Comparison of ENCODE assay signal across 18 mouse cellular contexts in the genomic region with DNA sequence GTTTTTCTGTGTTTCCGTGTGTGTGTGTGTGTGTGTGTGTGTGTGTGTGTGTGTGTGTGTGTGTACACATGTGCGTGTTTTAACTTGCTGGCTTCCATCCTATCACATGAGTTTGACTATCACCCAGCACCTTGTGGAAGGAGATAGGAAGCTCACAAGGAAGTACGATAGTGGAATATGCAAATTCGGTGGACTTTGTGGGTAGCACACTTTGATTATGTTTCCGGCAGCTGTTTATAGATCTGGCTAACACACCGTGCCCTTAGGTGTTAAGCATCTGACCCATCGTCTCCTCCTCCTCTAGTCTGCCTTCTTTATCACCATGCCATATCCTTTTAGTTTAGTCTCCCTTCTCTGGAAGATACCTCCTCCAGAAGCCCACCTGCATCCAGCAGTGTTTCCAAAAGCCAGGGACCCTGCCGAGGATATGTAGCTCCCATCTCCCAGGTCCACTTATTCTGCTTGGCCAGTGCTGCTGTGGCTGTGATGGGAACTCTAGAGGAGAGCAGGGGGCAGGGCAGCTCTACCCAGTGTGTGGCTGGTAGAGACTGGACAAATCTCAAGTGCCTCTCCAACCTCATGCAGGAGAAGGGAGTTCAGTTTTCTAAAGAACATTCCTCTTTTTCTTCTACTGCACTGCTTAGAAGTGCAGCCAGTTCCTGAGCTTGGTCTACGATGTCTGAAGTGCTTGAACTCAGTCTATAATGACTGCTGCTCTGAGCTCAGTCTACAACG.
DNase-seq lines count a peak whose midpoint lies in the region; ATAC-seq lines count a peak whose summit lies in the region.
"Had no signal": no experiment of that assay in that cellular context is flagged by ENCODE, and none has a peak within 500 bp of the region (broad histone marks: within the 10 kb centered on the region; RNA-seq: fewer than 3 reads in every experiment).

No protein-coding gene starts in this region.

- no peak overlapping the region; the same call in 1 of the 2 replicates for H3K9ac ChIP-seq in liver, embryonic 12.5 days
- no peak overlapping the region for H3K9ac ChIP-seq in hindbrain, embryonic 11.5 days (ENCODE audit: low read depth, low read length)
- H3K9ac ChIP-seq: midbrain, embryonic 15.5 days had no signal

- 62% methylated on average over 10 of the region's 10 CpGs for WGBS in heart, embryonic 10.5 days
- 29% methylated on average over 10 of the region's 10 CpGs for WGBS in liver, embryonic 12.5 days (ENCODE audit: insufficient replicate concordance)
- WGBS in hindbrain, embryonic 11.5 days: 89% methylated on average over 10 of the region's 10 CpGs

- H3K27ac ChIP-seq in heart, embryonic 10.5 days: peak overlapping the region; percentile 67
- peak overlapping the region; percentile 79; the same call in 1 of the 2 replicates for H3K27ac ChIP-seq in liver, embryonic 12.5 days
- no peak overlapping the region for H3K27ac ChIP-seq in hindbrain, embryonic 11.5 days (ENCODE audit: low read depth, low read length)
- H3K27ac ChIP-seq: kidney, postnatal 0 days; macrophage; midbrain, embryonic 15.5 days had no signal

- peaks cover 45% of the 10 kb centered on the region for H3K4me1 ChIP-seq in heart, embryonic 10.5 days
- peaks cover 56% of the 10 kb centered on the region for H3K4me1 ChIP-seq in liver, embryonic 12.5 days
- no peaks in the 10 kb centered on the region for H3K4me1 ChIP-seq in hindbrain, embryonic 11.5 days (replicated peaks; ENCODE audit: control insufficient read depth, insufficient read depth, low read length)
- H3K4me1 ChIP-seq: midbrain, embryonic 15.5 days had no signal

- peaks cover 21% of the 10 kb centered on the region; the same call in 1 of the 2 replicates for H3K36me3 ChIP-seq in heart, embryonic 10.5 days
- H3K36me3 ChIP-seq in liver, embryonic 12.5 days: no peaks in the 10 kb centered on the region
- H3K36me3 ChIP-seq in splenic B cell, adult 2 months (ENCODE audit: control insufficient read depth, insufficient read depth, low read length, poor library complexity, severe bottlenecking): no peaks in the 10 kb centered on the region
- H3K36me3 ChIP-seq in hindbrain, embryonic 11.5 days (ENCODE audit: control insufficient read depth, insufficient read depth, low read length): no peaks in the 10 kb centered on the region
- H3K36me3 ChIP-seq: midbrain, embryonic 15.5 days had no signal

- H3K9me3 ChIP-seq in heart, embryonic 10.5 days: no peaks in the 10 kb centered on the region
- H3K9me3 ChIP-seq in liver, embryonic 12.5 days (replicated peaks): no peaks in the 10 kb centered on the region
- H3K9me3 ChIP-seq in hindbrain, embryonic 11.5 days (ENCODE audit: control insufficient read depth, low read length): no peaks in the 10 kb centered on the region
- H3K9me3 ChIP-seq: midbrain, embryonic 15.5 days had no signal

- no peak overlapping the region for H3K4me3 ChIP-seq in heart, embryonic 10.5 days
- H3K4me3 ChIP-seq in liver, embryonic 12.5 days: no peak overlapping the region
- H3K4me3 ChIP-seq in hindbrain, embryonic 11.5 days (ENCODE audit: low read depth, low read length): no peak overlapping the region
- H3K4me3 ChIP-seq: erythroblast, embryonic 14.5 days; midbrain, embryonic 15.5 days had no signal

- no peaks in the 10 kb centered on the region for H3K27me3 ChIP-seq in heart, embryonic 10.5 days (ENCODE audit: insufficient read depth, poor library complexity, severe bottlenecking)
- H3K27me3 ChIP-seq in liver, embryonic 12.5 days (replicated peaks): no peaks in the 10 kb centered on the region
- no peaks in the 10 kb centered on the region for H3K27me3 ChIP-seq in splenic B cell, adult 2 months (ENCODE audit: control insufficient read depth, insufficient read depth, low read length, poor library complexity, severe bottlenecking)
- H3K27me3 ChIP-seq in hindbrain, embryonic 11.5 days (ENCODE audit: control insufficient read depth, insufficient read depth, low read length): no peaks in the 10 kb centered on the region
- H3K27me3 ChIP-seq: midbrain, embryonic 15.5 days had no signal

- H3K4me2 ChIP-seq in liver, embryonic 12.5 days: no peak overlapping the region
- no peak overlapping the region for H3K4me2 ChIP-seq in hindbrain, embryonic 11.5 days (replicated peaks; ENCODE audit: low read depth, low read length)
- H3K4me2 ChIP-seq: midbrain, embryonic 15.5 days had no signal

- DNase-seq in heart, embryonic 10.5 days (ENCODE audit: low spot score): no peak
- no peak for DNase-seq in heart, adult 8-10 months (ENCODE audit: low spot score)
- DNase-seq in spleen, postnatal 36 days (ENCODE audit: low spot score in 2 of 2): peak; percentile 29 to 35
- no peak for DNase-seq in spleen, adult 12 weeks (ENCODE audit: low spot score)
- peak; percentile 81 for DNase-seq in splenic B cell, adult 2 months (ENCODE audit: low read depth, low spot score)
- no peak for DNase-seq in retina, embryonic 14.5 days (ENCODE audit: low spot score)
- DNase-seq in hindbrain, embryonic 11.5 days (ENCODE audit: low spot score): no peak
- DNase-seq: cerebellum, adult 8-10 months; embryo, embryonic 11 days; gastrocnemius, postnatal 14 days; layer of hippocampus, adult 9-11 months; right cerebral cortex, postnatal 4 days had no signal

- peak; percentile 50 for ATAC-seq in liver, embryonic 12.5 days
- ATAC-seq in hindbrain, embryonic 11.5 days (ENCODE audit: low FRiP score): no peak
- ATAC-seq: forebrain, embryonic 16.5 days; midbrain, embryonic 15.5 days had no signal

Comparison
In these comparisons a context has a peak if more than half of its experiments do, and no peak if none do; other contexts are left out.
1. DNase-seq: peak in spleen, postnatal 36 days (2 of 2) and splenic B cell, adult 2 months (single experiment); none in heart, embryonic 10.5 days (single experiment), heart, adult 8-10 months (single experiment), spleen, adult 12 weeks (single experiment), retina, embryonic 14.5 days (single experiment) and hindbrain, embryonic 11.5 days (single experiment).